Mouse (Mus musculus) embryonic facial prominence, embryonic 13.5 days (tissue): ENCODE results near the gene Gramd1a. TPM values are rescaled to one million over a fixed set of nuclear protein-coding genes. Genes with fewer than 3 reads are reported as not detected.
A peak's percentile ranks its signal among the peaks of the same experiment; 100 is the strongest.

Source experiments
- ATAC-seq: fragments of 200-750 bp; cut with Nextera tagmentation; 2 replicates; pipeline ENCODE4 v1.8.0; 2017; ENCODE audit warnings: low read depth; ENCODE audit not compliant: insufficient number of reproducible peaks, insufficient read depth, low FRiP score, low TSS enrichment
- H3K27ac ChIP-seq: fragments of 300-500 bp; sonication (generic); 2 replicates; pipeline ENCODE4 v1.5.1; 2015; ENCODE audit warnings: moderate library complexity, mild to moderate bottlenecking, inconsistent platforms
- H3K27me3 ChIP-seq: fragments of 300-500 bp; sonication (generic); 2 replicates; pipeline ENCODE4 v1.6.1; 2015; ENCODE audit warnings: mild to moderate bottlenecking, inconsistent platforms
- H3K36me3 ChIP-seq: fragments of 300-500 bp; sonication (generic); 2 replicates; pipeline ENCODE4 v1.6.1; 2015; ENCODE audit warnings: mild to moderate bottlenecking, inconsistent platforms
- H3K4me1 ChIP-seq: fragments of 300-500 bp; sonication (generic); 2 replicates; pipeline ENCODE4 v1.6.1; 2015; ENCODE audit warnings: inconsistent platforms
- H3K4me2 ChIP-seq: fragments of 300-500 bp; sonication (generic); 2 replicates; pipeline ENCODE4 v1.6.1; 2015; ENCODE audit warnings: moderate library complexity, mild to moderate bottlenecking, inconsistent platforms
- H3K4me3 ChIP-seq: fragments of 300-500 bp; sonication (generic); 2 replicates; pipeline ENCODE4 v1.5.1; 2015; ENCODE audit warnings: mild to moderate bottlenecking, inconsistent platforms
- H3K9ac ChIP-seq: fragments of 300-500 bp; sonication (generic); 2 replicates; pipeline ENCODE4 v1.6.1; 2015; ENCODE audit warnings: mild to moderate bottlenecking, inconsistent platforms
- H3K9me3 ChIP-seq: fragments of 300-500 bp; sonication (generic); 2 replicates; pipeline ENCODE4 v1.6.1; 2016; ENCODE audit warnings: inconsistent platforms
- WGBS: fragments of 180-500 bp; shearing (Covaris S2); methylation state at CpG from one replicate; pipeline ENCODE4 v1.1.7; 2015; ENCODE audit warnings: mixed read lengths; 5-methylcytosine and 5-hydroxymethylcytosine counted together
- polyA plus RNA-seq: library from polyadenylated mRNA; unstranded; fragments of >200 nt; fragmentation: Nextera tagmentation; extraction: Ambion mirVana; gene quantifications from 2 replicates; pipeline ENCODE4 v1.2.1, GENCODE M21; 2015

Gramd1a gene
- polyA plus RNA-seq, 1 experiment from 2014 or later = 84.8 TPM

DNA sequence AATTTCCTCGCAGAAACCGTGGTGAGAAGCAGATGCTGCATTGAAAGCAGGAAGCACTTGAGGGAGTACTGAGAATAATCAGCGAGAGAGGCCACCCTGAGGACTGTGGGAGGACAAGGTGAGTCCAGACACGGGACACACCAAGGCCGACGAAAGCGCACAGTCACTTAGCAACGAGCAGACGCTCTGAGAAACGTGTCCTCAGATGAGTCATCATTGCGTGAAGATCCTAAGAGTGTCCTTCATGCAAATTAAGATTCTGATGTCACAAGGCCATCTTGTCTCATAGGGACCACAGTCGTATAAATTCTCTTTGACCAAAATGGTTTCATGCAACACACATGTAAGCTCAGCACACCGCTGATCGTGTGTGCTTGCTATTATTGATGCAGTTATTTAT is 54.9 kb downstream of the Gramd1a start:
- H3K4me1 ChIP-seq = 0 out of 2 replicates have a peak, but pooled peaks cover 4% of the 10 kb centered on the region
- ATAC-seq = no peak
- no peaks in the 10 kb centered on the region for H3K27me3 ChIP-seq
- H3K36me3 ChIP-seq = no peaks in the 10 kb centered on the region
- H3K4me2 ChIP-seq = no peak overlapping the region
- 87% methylated on average over 14 of the region's 14 CpGs for WGBS
- H3K9me3 ChIP-seq = no peaks in the 10 kb centered on the region
- H3K9ac ChIP-seq = no peak overlapping the region
- H3K4me3 ChIP-seq = no peak overlapping the region
- H3K27ac ChIP-seq = no peak overlapping the region

DNA sequence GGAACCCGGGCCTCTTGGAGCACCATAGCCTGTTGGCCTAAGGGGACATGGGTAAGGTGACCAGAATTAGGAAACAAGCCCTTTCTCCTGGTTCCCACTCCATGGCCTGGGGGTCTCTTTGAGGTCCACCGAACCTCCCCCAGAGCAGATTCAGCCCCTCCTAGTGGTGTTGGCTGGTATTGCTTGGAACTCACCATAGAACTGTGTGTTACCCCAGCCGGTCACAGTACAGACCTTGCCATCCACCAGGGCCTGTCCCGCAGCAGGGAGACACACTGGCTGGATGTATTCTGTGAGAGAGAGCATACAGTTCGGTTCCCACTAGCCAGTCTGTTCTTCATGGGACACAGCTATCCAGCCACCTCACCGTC is 56.1 kb downstream of the Gramd1a start:
- WGBS = 91% methylated on average over 6 of the region's 6 CpGs
- Histone ChIP-seq H3K9ac (no peak overlapping the region), H3K36me3 (no peaks in the 10 kb centered on the region), H3K9me3 (no peaks in the 10 kb centered on the region), H3K4me1 (0 out of 2 replicates have a peak, but pooled peaks cover 4% of the 10 kb centered on the region), H3K27ac (no peak overlapping the region), H3K4me2 (no peak overlapping the region), H3K27me3 (no peaks in the 10 kb centered on the region), H3K4me3 (no peak overlapping the region)
- ATAC-seq = no peak

DNA sequence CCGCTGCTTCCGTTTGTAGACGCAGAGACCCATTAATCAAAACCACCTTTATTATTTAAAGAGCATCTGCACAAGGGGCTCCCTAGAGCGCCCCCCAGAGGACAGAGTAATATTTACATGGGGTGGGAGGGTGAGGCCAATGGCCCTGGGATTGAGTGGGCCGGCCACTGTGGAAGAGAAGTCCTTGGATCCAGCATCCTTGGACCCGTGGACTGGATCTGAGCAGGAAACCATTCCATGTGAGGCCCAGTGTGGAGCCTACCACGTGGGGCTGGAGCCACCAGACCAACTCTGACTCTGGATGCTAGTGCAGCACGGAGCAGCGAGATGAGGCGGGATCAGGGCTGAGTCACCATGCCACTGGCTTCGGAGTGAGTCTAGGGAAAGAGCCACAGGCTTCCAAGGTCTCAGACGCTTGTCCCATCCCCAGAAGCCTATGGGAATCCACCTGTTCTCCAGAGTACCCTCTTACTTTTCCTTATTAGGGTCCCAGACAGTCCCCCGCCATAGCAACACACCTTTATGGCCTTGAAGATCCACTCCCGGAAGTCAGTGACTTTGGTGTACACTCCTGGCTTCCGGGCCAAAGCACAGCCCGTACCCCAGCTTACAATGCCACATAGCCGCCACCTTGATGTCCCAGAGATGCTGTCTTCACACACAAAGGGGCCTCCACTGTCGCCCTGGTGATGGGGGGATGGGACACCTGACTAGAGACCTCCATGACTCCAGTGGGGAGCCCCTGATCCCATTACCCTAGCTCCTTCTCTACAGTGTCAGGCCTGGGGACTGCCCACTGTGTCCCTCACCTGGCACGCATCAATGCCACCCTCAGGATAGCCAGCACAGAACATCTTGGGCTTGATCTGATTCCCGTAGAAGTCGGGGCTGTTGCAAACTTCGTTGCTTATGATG is 56.7 kb downstream of the Gramd1a start:
- Histone ChIP-seq H3K27me3 (no peaks in the 10 kb centered on the region), H3K4me1 (0 out of 2 replicates have a peak, but pooled peaks cover 4% of the 10 kb centered on the region), H3K9ac (no peak overlapping the region), H3K36me3 (no peaks in the 10 kb centered on the region), H3K9me3 (no peaks in the 10 kb centered on the region), H3K4me2 (no peak overlapping the region), H3K27ac (peak overlapping the region; percentile 55; the same call in 1 of the 2 replicates), H3K4me3 (no peak overlapping the region)
- ATAC-seq = no peak
- WGBS = 76% methylated on average over 22 of the region's 22 CpGs

DNA sequence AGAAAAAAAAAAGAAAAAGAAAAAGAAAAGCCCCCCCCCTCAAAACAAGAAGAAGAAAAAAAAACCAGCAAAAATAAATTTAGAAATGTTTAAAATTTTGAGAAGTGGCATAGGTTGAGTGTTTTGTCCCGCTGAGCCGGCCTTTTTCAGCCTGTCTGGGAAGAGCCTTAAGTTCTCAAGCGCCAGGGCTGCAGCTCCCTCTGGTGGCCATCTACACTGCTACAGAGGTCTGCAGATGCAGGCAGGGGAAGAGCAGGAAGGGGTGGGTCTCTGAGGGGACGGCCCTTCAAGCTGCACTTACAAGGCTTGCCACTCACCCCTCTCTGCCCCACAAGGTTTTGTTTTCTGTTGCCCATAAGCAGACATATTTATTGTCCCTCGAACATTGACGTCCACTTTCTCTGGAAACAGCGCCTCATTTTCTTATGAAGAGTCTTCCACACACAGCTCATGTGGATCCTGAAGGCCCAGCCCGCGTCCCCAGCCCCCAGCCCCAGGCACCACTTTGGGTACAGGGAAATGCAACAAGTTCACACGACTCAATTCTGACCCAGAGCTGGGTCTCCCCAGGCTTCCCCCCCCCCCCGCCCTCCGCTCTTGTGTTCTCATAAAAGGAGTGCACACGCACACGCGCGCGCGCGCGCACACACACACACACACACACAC is 58.0 kb downstream of the Gramd1a start:
- Histone ChIP-seq H3K4me3 (peak overlapping the region; percentile 20), H3K9me3 (no peaks in the 10 kb centered on the region), H3K27me3 (no peaks in the 10 kb centered on the region), H3K4me2 (peak overlapping the region; percentile 54), H3K36me3 (no peaks in the 10 kb centered on the region), H3K4me1 (0 out of 2 replicates have a peak, but pooled peaks cover 4% of the 10 kb centered on the region), H3K27ac (no peak overlapping the region), H3K9ac (no peak overlapping the region)
- 37% methylated on average over 17 of the region's 20 CpGs for WGBS
- peak; percentile 90 for ATAC-seq

DNA sequence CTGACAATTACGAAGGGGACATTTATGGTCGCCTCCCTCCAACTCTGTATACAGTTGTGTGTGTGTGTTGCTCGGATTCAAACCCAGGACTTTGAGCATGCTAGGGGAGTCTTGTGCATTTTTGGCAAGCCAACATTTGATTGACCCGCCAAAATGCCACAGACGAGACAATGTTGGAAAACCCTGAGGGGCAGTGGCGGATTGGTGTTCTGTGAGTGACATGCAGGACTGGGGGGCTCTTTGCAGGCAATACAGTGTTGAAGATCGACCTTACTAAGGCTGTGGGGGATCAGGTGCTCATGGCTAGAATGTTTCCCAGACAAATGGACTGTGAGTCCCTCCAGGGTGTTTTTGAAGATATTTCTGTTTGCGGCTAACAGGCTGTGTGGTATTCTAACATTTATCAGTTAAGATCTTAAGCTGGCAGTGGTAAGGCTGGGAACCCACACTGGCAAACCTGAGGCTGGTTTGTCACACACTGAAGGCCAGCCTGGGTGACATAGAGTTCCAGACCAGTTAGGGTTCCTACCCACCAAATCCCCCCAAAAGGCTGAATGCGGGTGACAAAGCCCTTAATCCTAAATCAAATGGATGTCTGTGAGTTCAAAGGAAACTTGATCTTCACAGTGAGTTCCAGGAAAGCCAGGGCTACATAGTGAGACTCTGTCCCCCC is 58.7 kb downstream of the Gramd1a start:
- H3K4me3 ChIP-seq = no peak overlapping the region
- no peak overlapping the region for H3K9ac ChIP-seq
- H3K4me2 ChIP-seq = no peak overlapping the region
- 59% methylated on average over 9 of the region's 9 CpGs for WGBS
- H3K27me3 ChIP-seq = no peaks in the 10 kb centered on the region
- H3K9me3 ChIP-seq = no peaks in the 10 kb centered on the region
- H3K27ac ChIP-seq = 0 out of 2 replicates have a peak overlapping the region, but pooled peaks have one; percentile 0
- 0 out of 2 replicates have a peak, but pooled peaks cover 4% of the 10 kb centered on the region for H3K4me1 ChIP-seq
- no peaks in the 10 kb centered on the region for H3K36me3 ChIP-seq
- no peak for ATAC-seq

DNA sequence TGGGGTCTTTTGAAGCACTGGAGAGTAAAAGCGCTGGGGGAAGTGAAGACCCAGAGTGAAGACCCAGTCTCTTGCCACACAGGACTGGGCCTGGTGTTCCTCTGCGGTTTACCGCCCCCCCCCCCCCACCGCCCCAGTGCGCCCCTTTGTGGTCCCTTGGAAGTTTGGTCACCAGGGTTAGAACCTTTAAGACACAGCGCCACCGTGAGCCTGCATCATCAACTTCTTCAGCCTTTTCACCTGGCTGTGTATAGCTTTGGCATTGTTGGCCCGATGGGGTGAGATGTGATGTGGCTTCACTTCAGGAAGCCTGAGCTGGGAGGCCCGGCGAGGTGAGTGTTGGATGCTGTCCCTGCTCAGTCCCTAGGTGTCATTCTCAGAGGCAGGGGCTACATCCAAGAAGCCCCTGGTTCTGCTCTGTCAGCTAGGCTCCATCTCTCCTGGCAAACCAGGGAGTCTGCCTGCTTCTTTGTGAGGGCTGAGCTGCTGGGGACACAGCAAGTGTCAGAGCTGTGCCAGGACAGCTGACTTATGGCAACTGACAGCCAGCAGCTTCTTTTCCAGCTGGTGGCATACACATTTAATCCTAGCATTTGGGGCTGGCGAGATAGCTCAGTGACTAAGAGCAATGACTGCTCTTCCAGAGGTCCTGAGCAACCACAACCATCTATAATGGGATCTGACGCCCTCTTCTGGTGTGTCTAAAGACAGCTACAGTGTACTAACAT is 60.8 kb downstream of the Gramd1a start:
- H3K4me2 ChIP-seq = no peak overlapping the region
- H3K4me1 ChIP-seq = 0 out of 2 replicates have a peak, but pooled peaks cover 4% of the 10 kb centered on the region
- no peak for ATAC-seq
- H3K4me3 ChIP-seq = no peak overlapping the region
- H3K36me3 ChIP-seq = no peaks in the 10 kb centered on the region
- H3K9ac ChIP-seq = no peak overlapping the region
- WGBS = 23% methylated on average over 12 of the region's 12 CpGs
- no peaks in the 10 kb centered on the region for H3K27me3 ChIP-seq
- H3K9me3 ChIP-seq = no peaks in the 10 kb centered on the region
- no peak overlapping the region for H3K27ac ChIP-seq

DNA sequence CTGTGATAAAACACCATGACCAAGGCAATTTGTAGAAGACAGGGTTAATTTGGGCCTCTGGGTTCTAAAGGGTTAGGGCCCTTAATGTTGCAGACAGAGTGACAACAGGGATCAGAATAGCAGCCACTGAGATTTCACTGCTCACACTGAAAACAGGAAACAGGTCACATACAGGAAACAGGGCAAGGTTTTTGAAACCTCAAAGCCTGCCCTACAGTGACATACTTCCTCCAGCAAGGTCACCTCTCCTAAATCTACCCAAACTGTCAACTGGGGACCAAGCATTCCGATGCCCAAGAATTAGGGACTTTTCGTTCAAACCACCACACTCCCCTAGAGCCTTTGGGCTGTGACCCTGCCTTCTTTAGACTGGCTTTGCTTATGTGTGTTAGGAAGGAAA is 66.0 kb downstream of the Gramd1a start:
- no peak overlapping the region for H3K4me3 ChIP-seq
- no peak overlapping the region for H3K27ac ChIP-seq
- H3K9me3 ChIP-seq = no peaks in the 10 kb centered on the region
- WGBS = 86% methylated on average over 2 of the region's 2 CpGs
- peaks cover 9% of the 10 kb centered on the region for H3K4me1 ChIP-seq
- H3K27me3 ChIP-seq = no peaks in the 10 kb centered on the region
- no peaks in the 10 kb centered on the region for H3K36me3 ChIP-seq
- no peak overlapping the region for H3K4me2 ChIP-seq
- ATAC-seq = no peak
- H3K9ac ChIP-seq = no peak overlapping the region

DNA sequence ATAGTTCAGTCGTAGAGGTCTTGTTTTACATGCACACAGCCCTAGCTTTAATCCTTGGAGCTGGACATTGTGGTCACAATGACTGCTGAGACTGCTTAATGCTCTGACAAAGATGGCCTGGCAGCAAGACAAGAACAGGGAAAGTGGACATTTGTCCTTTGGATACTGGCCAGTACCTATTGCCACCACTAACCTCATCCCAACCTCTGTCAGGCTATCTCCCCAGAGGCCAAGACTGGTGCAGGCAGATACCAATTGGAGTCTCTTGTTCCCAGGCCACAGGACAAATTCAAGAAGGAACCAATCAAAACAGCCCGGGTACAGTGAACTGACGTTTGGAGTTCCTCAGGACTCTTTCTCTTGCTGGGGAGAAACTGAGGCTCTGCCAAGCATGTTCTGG is 67.5 kb downstream of the Gramd1a start:
- peaks cover 23% of the 10 kb centered on the region for H3K4me1 ChIP-seq
- WGBS = 75% methylated on average over 3 of the region's 3 CpGs
- H3K4me3 ChIP-seq = no peak overlapping the region
- no peak overlapping the region for H3K9ac ChIP-seq
- ATAC-seq = no peak
- H3K9me3 ChIP-seq = no peaks in the 10 kb centered on the region
- H3K27ac ChIP-seq = no peak overlapping the region
- no peaks in the 10 kb centered on the region for H3K36me3 ChIP-seq
- H3K27me3 ChIP-seq = no peaks in the 10 kb centered on the region
- H3K4me2 ChIP-seq = no peak overlapping the region

DNA sequence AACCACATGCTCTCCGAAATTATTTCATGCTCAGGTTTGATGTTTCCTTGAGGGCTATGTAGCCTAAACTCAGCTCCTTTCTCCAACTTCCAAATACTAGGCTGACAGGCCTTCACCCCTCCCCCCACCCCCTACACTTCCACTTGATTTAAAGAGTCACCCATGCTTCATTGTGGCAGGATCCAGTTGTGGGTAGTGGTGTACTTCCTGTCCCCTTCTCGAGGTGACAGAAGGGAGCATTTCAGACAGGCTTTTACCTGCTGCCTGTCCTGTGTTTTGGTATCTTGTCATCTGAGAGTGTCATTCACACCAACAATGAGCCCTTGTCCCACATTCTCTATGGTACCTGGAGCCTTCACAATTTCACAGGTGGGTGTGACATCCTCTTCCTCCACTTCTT is 68.4 kb downstream of the Gramd1a start:
- Histone ChIP-seq H3K36me3 (no peaks in the 10 kb centered on the region), H3K27ac (no peak overlapping the region), H3K4me3 (no peak overlapping the region), H3K4me1 (peaks cover 29% of the 10 kb centered on the region), H3K4me2 (no peak overlapping the region), H3K9ac (no peak overlapping the region), H3K27me3 (no peaks in the 10 kb centered on the region), H3K9me3 (no peaks in the 10 kb centered on the region)
- no peak for ATAC-seq
- WGBS = 50% methylated on average over 2 of the region's 2 CpGs

DNA sequence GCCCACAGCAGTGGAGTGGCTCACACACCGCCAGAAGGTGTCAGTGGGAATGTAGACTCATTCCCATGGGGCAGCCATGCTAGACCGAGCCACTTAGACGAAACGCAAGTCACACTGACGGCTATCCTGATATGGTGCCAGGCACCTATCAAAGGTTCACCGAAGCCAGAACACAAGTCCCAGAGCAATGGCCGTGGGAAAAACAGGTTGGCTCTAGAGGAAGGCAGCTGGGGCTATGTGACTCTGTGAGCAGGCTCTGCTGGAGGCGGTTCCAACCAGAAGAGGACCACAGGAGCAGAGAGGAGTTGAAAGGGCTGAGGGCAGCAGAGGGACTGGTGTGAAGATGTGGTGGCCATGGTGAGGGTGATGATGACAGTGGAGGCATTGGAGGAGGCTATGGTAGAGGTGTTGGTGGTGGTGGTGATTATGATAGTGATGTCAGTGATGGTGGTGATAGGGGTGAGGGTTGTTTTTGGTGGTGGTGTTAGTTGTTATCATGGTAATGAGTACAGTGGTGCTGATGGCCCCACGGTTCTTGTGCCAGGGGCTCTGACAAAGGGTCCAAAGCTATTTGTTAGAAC is 69.4 kb downstream of the Gramd1a start:
- H3K4me1 ChIP-seq = peaks cover 29% of the 10 kb centered on the region
- ATAC-seq = no peak
- no peak overlapping the region for H3K4me3 ChIP-seq
- H3K9me3 ChIP-seq = no peaks in the 10 kb centered on the region
- no peak overlapping the region for H3K4me2 ChIP-seq
- H3K27ac ChIP-seq = 0 out of 2 replicates have a peak overlapping the region, but pooled peaks have one; percentile 80
- no peak overlapping the region for H3K9ac ChIP-seq
- 91% methylated on average over 9 of the region's 9 CpGs for WGBS
- H3K36me3 ChIP-seq = no peaks in the 10 kb centered on the region
- H3K27me3 ChIP-seq = no peaks in the 10 kb centered on the region

DNA sequence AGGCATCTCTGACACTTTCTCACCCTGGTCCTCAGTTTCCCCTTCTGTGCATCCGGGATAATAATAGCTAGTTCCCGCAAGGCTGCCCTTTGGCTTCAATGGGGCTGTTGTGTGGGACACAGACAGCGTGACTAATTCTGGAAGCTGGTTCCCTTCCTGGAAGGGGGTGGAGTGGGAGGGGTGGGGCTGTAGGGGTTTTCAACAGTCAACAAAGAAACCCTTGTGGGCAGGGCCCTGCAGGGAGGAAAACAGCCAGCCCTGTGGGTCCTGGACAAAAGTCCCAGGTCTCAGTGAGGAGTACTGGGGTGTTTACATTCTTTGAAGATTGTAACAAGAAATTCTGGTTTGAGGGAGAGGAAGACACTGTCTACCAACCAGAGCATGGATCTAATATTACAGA is 70.5 kb downstream of the Gramd1a start:
- no peak overlapping the region for H3K4me3 ChIP-seq
- H3K36me3 ChIP-seq = no peaks in the 10 kb centered on the region
- no peaks in the 10 kb centered on the region for H3K27me3 ChIP-seq
- WGBS = 13% methylated on average over 3 of the region's 3 CpGs
- peak; percentile 54; the same call in 1 of the 2 replicates for ATAC-seq
- H3K4me1 ChIP-seq = peaks cover 29% of the 10 kb centered on the region
- H3K9ac ChIP-seq = no peak overlapping the region
- peak overlapping the region; percentile 80 for H3K27ac ChIP-seq
- no peak overlapping the region for H3K4me2 ChIP-seq
- H3K9me3 ChIP-seq = no peaks in the 10 kb centered on the region
